13 mouse cellular contexts compared by ENCODE assay signal in the genomic region with DNA sequence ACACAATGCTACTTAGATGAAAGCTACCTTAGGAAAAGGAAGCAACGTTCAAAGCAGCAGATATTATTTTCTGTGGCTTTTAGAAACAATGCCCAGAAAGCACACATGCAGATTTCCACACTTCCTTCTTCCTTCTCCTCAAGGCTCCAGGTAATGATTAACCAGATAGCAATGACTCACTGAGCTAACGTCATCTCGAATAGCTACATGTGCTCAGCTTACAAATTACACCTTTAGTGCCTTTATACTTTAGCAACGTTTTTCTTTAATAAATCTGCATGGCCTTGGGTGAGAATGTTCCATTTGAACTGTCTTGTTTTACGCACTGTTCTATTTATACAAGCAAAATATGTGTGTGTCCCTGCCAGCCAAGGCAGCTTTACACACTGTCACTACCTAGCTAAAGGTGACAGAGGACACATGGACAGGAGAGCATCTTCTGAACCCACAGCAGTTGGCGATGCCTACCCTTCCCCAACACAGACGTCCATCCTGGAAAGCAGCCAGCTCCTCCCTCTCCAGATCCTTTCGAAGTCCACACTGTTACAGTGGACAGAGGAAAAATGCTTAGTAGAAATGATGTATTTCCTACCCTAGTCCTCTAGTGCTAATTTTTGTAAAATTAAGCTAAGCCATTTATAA.
DNase-seq lines count a peak whose midpoint lies in the region; ATAC-seq and TF ChIP-seq lines count a peak whose summit lies in the region.
"Had no signal": no experiment of that assay in that cellular context is flagged by ENCODE, and none has a peak within 500 bp of the region (broad histone marks: within the 10 kb centered on the region; RNA-seq: fewer than 3 reads in every experiment).

No protein-coding gene starts in this region.

- H3K9me3 ChIP-seq in lung, embryonic 16.5 days (ENCODE audit: control insufficient read depth, low read length), result no peaks in the 10 kb centered on the region
- H3K9me3 ChIP-seq: G1E had no signal

- peak overlapping the region; percentile 67 for H3K27ac ChIP-seq in lung, embryonic 16.5 days (ENCODE audit: low read length)
- peak overlapping the region; percentile 79 for H3K27ac ChIP-seq in small intestine, adult 2 months (ENCODE audit: insufficient read depth, low read depth, low read length)
- H3K27ac ChIP-seq: liver, embryonic 14.5 days had no signal

- H3K4me2 ChIP-seq in lung, embryonic 16.5 days (ENCODE audit: low read depth, low read length), result no peak overlapping the region

- peak; percentile 20 to 67 for DNase-seq in adrenal gland, adult (ENCODE audit: inconsistent age in 2 of 2, low spot score in 1 of 2)
- DNase-seq in adrenal gland, postnatal 14 days, result no peak
- no peak for DNase-seq in lung, postnatal 4 days
- peak; percentile 72 for DNase-seq in kidney, adult 9 months
- no peak for DNase-seq in layer of hippocampus, adult 11-12 months (ENCODE audit: low spot score)
- DNase-seq in gastrocnemius, postnatal 36 days, result no peak
- DNase-seq: adrenal gland, postnatal 25 days; cerebellum, adult 9-10 months; thymus, postnatal 36 days had no signal

- peaks cover 11% of the 10 kb centered on the region; the same call in 1 of the 2 replicates for H3K4me1 ChIP-seq in lung, embryonic 16.5 days (replicated peaks; ENCODE audit: control insufficient read depth, insufficient read depth, low read length)
- peaks cover 11% of the 10 kb centered on the region; the same call in 1 of the 2 replicates for H3K4me1 ChIP-seq in small intestine, adult 2 months (ENCODE audit: control insufficient read depth, insufficient read depth, insufficient read length, low read length)

- no peak for TF ChIP-seq POLR2A in small intestine, adult 2 months (IDR thresholded peaks at IDR 0.05; ENCODE audit: low read depth, low read length)

- no peak for TF ChIP-seq CTCF in small intestine, adult 2 months (IDR thresholded peaks at IDR 0.05; ENCODE audit: extremely low read depth, insufficient read length, insufficient replicate concordance, low read depth, low read length)

- intact Hi-C loops in gastrocnemius, postnatal 36 days (cut with DNase I), result no loop called here

- H3K9ac ChIP-seq in lung, embryonic 16.5 days (ENCODE audit: low read length), result no peak overlapping the region
- H3K9ac ChIP-seq: liver, embryonic 14.5 days had no signal

- ATAC-seq in lung, embryonic 16.5 days (ENCODE audit: low read depth), result peak; percentile 51; the same call in 1 of the 2 replicates

- H3K27me3 ChIP-seq in lung, embryonic 16.5 days (ENCODE audit: control insufficient read depth, insufficient read depth, low read depth, low read length), result no peaks in the 10 kb centered on the region
- no peaks in the 10 kb centered on the region for H3K27me3 ChIP-seq in small intestine, adult 2 months (ENCODE audit: control insufficient read depth, insufficient read depth, low read length)

- 27% methylated on average over 8 of the region's 8 CpGs for WGBS in lung, embryonic 16.5 days
- 11% methylated on average over 8 of the region's 8 CpGs for WGBS in small intestine, adult 2 months

- 0 out of 2 replicates have a peak, but pooled peaks cover 2% of the 10 kb centered on the region for H3K36me3 ChIP-seq in lung, embryonic 16.5 days (ENCODE audit: control insufficient read depth, insufficient read depth, low read length)
- no peaks in the 10 kb centered on the region for H3K36me3 ChIP-seq in small intestine, adult 2 months (ENCODE audit: control insufficient read depth, insufficient read depth, low read length)
- H3K36me3 ChIP-seq: G1E had no signal

- no peak overlapping the region for H3K4me3 ChIP-seq in lung, embryonic 16.5 days (ENCODE audit: low read length)
- H3K4me3 ChIP-seq in small intestine, adult 2 months (ENCODE audit: low read depth, low read length), result no peak overlapping the region

Comparison
In these comparisons a context has a peak if more than half of its experiments do, and no peak if none do; other contexts are left out.
1. DNase-seq: peak in adrenal gland, adult (2 of 2) and kidney, adult 9 months (single experiment); none in adrenal gland, postnatal 14 days (single experiment), lung, postnatal 4 days (0 of 2), layer of hippocampus, adult 11-12 months (single experiment) and gastrocnemius, postnatal 36 days (0 of 2).